Mouse (Mus musculus): ENCODE data around the gene Pparg. TPM values are rescaled to one million over a fixed set of nuclear protein-coding genes. Genes with fewer than 3 reads are reported as not detected.
A peak's percentile ranks its signal among the peaks of the same experiment; 100 is the strongest.

The Pparg gene
- 15.5 and 17.9 TPM in 2 replicates for polyA plus RNA-seq (2015; fragmentation: Nextera tagmentation; extraction: Ambion mirVana)

DNA sequence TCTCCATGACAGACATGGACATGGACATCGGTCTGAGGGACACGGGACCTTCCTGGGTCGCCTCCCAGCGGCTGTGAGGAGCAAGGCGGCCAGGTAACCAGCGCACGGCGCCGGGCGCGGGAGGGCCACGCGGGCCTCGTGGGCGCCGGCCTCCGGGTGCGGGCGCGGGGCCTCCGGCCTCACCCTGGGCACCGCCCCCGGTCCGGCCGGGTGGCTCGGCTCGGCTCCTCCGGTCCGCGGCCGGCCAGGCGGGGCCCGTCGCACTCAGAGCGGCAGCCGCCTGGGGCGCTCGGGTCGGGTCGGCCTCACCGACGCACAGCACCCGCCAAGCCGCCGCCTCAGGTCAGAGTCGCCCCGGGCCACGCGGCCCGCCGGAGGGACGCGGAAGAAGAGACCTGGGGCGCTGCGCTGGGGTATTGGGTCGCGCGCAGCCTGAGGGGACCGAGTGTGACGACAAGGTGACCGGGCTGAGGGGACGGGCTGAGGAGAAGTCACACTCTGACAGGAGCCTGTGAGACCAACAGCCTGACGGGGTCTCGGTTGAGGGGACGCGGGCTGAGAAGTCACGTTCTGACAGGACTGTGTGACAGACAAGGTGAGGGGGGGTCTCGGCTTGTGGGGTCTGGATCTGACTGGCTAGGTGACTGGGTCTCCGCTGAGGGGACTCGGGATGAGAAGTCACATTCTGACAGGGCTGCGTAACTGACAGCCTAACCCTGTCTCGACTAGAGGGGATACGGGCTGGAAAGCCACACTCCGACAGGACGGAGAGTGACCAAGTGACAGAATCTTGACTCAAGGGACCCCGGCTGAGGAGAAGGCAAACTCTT, at the start of gene Pparg:
Pparg (plus strand) TSS at position 176 of the 830 bp plus-strand sequence.
- Histone ChIP-seq H3K9ac (peak within 1 kb of the TSS; percentile 70), H3K36me3 (no peaks in the 10 kb centered on the region), H3K4me3 (replicated peaks) (peak within 1 kb of the TSS; percentile 49), H3K4me1 (replicated peaks) (peaks cover 5% of the 10 kb centered on the region; the same call in 1 of the 2 replicates), H3K9me3 (no peaks in the 10 kb centered on the region), H3K27me3 (replicated peaks) (peaks cover 3% of the 10 kb centered on the region; the same call in 1 of the 2 replicates), H3K4me2 (replicated peaks) (peak within 1 kb of the TSS; percentile 98), H3K27ac (peak within 1 kb of the TSS; percentile 67)
- under 1% methylated on average over 76 of the region's 76 CpGs for WGBS
- peak; percentile 89 for ATAC-seq

DNA sequence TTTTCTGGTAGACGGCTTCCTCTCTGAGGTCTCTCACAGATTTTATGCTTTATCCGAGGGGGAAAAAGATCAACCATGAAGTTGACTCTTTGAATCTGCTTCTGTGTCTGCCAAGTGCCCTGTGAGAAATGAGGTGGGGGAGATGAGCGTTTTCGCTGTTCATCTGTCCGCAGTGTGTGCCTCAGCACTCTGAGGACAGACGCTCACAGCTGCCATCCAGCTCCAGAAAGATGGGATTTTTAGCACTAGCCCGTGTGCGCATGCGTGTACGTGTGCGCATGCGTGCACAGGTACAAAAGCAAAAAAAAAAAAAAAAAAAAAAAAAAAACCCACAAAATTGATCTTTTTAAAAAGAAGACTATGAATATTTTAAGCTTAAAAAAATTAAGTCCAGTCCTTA, 48.0 kb upstream of the Pparg start:
- Histone ChIP-seq H3K27ac (no peak overlapping the region), H3K9ac (no peak overlapping the region), H3K4me3 (replicated peaks) (no peak overlapping the region), H3K4me1 (replicated peaks) (0 out of 2 replicates have a peak, but pooled peaks cover 4% of the 10 kb centered on the region), H3K4me2 (replicated peaks) (peak overlapping the region; percentile 17; the same call in 1 of the 2 replicates), H3K9me3 (no peaks in the 10 kb centered on the region), H3K27me3 (replicated peaks) (no peaks in the 10 kb centered on the region), H3K36me3 (no peaks in the 10 kb centered on the region)
- no peak for ATAC-seq
- WGBS: 65% methylated on average over 12 of the region's 12 CpGs

DNA sequence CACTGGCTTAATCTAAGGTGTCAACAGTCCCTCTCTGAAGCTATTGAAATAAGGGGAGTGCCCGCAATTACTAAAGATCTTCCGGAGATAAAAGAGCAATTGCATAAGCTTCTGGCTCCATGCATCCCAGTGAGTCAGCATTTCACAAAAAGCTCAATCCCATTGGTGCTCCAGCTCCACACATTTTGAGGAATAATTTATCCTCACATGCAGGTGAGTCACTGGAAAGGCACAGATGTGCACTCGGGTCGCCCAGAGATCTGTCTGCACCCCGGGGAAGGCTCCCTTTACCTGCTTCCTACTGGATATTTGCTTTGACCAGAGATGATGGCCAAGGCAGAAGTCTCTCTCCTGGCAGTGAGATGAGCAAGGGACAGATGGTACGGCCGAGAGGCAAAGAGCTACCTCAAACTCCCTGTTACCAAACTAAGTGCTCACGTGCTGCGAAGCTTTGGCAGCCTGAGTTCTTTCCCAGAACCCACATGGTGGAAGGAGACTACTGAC, 47.5 kb upstream of the Pparg start:
- WGBS: 53% methylated on average over 9 of the region's 9 CpGs
- 0 out of 2 replicates have a peak overlapping the region, but pooled peaks have one; percentile 6 for H3K4me2 ChIP-seq (replicated peaks)
- H3K27ac ChIP-seq: 0 out of 2 replicates have a peak overlapping the region, but pooled peaks have one; percentile 19
- no peak overlapping the region for H3K4me3 ChIP-seq (replicated peaks)
- H3K27me3 ChIP-seq (replicated peaks): no peaks in the 10 kb centered on the region
- ATAC-seq: peak; percentile 51
- no peaks in the 10 kb centered on the region for H3K36me3 ChIP-seq
- H3K9ac ChIP-seq: no peak overlapping the region
- H3K4me1 ChIP-seq (replicated peaks): 0 out of 2 replicates have a peak, but pooled peaks cover 4% of the 10 kb centered on the region
- no peaks in the 10 kb centered on the region for H3K9me3 ChIP-seq

DNA sequence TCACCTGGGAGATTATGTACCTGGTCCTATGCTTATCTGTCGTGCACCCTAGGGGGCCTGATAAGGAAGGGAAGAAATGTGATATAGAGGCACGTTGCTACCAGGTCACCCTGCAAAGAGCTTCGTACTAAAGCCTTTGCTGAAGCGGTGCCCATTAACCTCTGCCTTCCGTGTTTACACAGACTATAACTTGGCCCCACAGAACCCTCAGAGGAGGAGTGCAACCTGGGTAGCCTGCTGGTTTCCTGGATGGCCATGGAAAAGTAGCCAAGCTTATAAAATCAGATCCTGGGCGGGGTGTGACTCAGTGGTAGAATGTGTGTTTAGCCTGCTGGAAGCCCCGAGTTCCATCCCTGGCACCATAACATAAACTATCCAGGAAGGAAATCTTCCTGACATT, 46.8 kb upstream of the Pparg start:
- Histone ChIP-seq H3K4me2 (replicated peaks) (no peak overlapping the region), H3K27ac (no peak overlapping the region), H3K4me3 (replicated peaks) (no peak overlapping the region), H3K9me3 (no peaks in the 10 kb centered on the region), H3K36me3 (no peaks in the 10 kb centered on the region), H3K27me3 (replicated peaks) (no peaks in the 10 kb centered on the region), H3K4me1 (replicated peaks) (0 out of 2 replicates have a peak, but pooled peaks cover 4% of the 10 kb centered on the region), H3K9ac (no peak overlapping the region)
- ATAC-seq: peak; percentile 26; the same call in 1 of the 2 replicates
- 28% methylated on average over 7 of the region's 7 CpGs for WGBS

DNA sequence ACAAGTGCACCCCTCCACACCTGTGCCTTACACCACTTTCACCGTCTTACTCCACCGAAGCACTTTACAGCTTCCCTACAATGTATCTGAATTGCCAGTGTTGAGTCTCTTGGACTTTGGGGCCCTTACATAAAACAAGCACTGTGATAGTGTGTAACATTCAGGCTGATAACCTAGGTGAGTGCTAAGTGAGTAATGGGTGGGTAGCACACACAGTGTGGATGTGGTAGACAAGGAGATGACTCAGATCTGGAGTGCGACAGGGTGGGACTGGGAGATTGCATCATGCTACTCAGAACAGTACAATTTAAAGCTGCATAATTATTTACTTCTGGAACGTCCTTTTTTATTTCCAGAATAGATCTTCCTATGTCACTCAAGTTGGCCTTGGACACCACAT, 45.0 kb upstream of the Pparg start:
- Histone ChIP-seq H3K27ac (0 out of 2 replicates have a peak overlapping the region, but pooled peaks have one; percentile 5), H3K36me3 (no peaks in the 10 kb centered on the region), H3K4me3 (replicated peaks) (no peak overlapping the region), H3K27me3 (replicated peaks) (no peaks in the 10 kb centered on the region), H3K4me2 (replicated peaks) (no peak overlapping the region), H3K9me3 (no peaks in the 10 kb centered on the region), H3K4me1 (replicated peaks) (0 out of 2 replicates have a peak, but pooled peaks cover 4% of the 10 kb centered on the region), H3K9ac (no peak overlapping the region)
- ATAC-seq: peak; percentile 94
- 59% methylated on average over 4 of the region's 4 CpGs for WGBS

DNA sequence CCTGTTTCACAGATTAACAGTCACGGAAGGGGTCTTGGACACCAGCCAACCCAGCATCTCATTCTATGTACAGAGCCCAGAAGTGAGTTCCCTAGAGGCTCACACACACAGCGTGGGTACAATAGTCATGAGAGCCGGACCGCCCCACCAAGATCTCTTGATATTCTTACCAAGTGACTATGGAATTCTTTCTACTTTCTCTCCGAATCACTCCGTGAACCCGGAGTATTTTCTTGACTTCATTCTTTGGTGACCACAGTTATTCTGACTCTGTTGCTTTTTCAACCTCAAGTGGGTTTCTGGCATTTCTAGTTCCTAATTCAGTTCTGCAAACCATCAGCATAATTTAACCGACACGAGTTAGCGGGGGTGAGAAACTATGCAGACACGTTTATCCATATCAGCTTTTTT, 43.9 kb upstream of the Pparg start:
- WGBS: 62% methylated on average over 11 of the region's 11 CpGs
- H3K4me3 ChIP-seq (replicated peaks): no peak overlapping the region
- H3K4me2 ChIP-seq (replicated peaks): no peak overlapping the region
- no peaks in the 10 kb centered on the region for H3K9me3 ChIP-seq
- no peak for ATAC-seq
- no peaks in the 10 kb centered on the region for H3K36me3 ChIP-seq
- H3K27ac ChIP-seq: no peak overlapping the region
- no peak overlapping the region for H3K9ac ChIP-seq
- no peaks in the 10 kb centered on the region for H3K27me3 ChIP-seq (replicated peaks)
- H3K4me1 ChIP-seq (replicated peaks): 0 out of 2 replicates have a peak, but pooled peaks cover 4% of the 10 kb centered on the region

DNA sequence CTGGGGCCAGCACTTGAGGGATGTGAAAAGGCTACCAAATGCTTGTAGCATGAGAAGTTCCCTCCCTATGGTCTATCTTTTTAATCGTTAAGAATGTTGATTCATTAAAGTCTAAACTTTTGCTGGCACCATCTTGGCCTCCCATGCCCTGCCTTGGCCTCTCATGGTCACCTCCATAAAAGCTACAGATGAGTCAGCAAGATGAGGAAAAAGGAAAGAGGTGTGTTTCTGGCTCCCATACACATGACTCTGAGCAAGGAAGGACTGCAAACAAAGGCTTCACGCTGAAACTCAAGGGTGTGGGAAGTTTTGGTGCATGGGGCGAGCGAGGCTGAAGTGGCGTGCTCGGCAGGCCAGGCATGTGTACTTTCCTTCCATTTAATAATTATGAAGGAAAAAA, 41.9 kb upstream of the Pparg start:
- Histone ChIP-seq H3K27me3 (replicated peaks) (no peaks in the 10 kb centered on the region), H3K36me3 (no peaks in the 10 kb centered on the region), H3K27ac (no peak overlapping the region), H3K9ac (no peak overlapping the region), H3K4me2 (replicated peaks) (no peak overlapping the region), H3K4me1 (replicated peaks) (no peaks in the 10 kb centered on the region), H3K9me3 (no peaks in the 10 kb centered on the region), H3K4me3 (replicated peaks) (no peak overlapping the region)
- ATAC-seq: no peak
- WGBS: 67% methylated on average over 6 of the region's 6 CpGs

DNA sequence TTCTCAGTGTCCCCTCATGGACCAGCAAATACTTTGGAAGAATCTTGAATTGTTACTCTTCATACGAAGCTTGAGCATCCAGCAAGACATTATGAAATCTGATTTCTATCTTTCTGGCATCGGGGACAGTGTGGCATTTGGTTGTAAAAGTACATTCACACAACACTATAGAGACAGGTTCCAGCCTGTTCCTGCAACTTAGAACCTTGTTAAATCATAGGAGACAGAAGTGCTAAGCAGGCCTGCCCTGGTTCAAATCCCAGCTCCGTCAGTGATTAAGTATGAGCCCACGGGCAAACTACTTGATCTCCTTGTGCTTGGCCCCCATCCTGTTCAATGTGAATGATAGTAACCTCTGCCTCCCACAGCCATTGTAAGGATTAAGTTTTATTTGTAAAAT, 41.1 kb upstream of the Pparg start:
- Histone ChIP-seq H3K36me3 (no peaks in the 10 kb centered on the region), H3K27me3 (replicated peaks) (no peaks in the 10 kb centered on the region), H3K9me3 (no peaks in the 10 kb centered on the region), H3K4me1 (replicated peaks) (no peaks in the 10 kb centered on the region), H3K27ac (no peak overlapping the region), H3K4me3 (replicated peaks) (no peak overlapping the region), H3K4me2 (replicated peaks) (no peak overlapping the region), H3K9ac (no peak overlapping the region)
- ATAC-seq: no peak
- 83% methylated on average over 4 of the region's 4 CpGs for WGBS

DNA sequence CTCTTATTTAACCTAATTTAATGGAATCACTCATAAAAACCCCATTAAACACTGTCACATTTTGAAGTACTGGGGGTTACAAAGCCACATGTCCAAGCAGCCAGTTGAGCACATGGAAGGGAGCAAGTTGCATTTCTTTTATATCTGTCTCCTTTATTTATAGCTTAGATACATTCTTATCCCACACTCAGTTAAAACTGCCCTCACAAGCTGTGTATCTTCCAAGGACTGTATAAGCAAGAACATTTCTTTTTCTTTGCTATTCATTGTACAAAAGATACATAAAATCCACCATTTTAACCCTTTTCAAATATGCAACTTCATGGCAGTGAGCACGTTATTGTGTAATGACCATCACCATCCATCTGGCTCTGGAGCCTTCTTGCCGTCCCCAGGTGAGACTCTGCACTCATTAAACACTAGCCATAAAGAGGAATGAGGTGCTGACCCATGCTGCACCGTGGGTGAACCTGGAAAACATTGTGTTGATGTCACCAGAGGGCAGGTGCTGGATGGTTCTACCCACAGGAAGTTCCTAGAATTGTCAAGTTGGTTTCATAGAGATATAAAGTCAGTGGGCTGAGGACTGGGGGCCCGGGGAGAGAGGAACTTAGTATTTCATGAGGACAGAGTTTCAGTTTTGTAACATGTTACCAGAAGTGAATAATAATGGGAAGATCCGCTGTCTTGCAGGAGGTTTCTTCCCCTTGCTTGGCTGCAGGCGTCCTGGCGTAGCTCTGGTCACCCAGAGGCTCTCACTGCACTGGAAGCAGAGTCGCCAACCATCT, 39.6 kb upstream of the Pparg start:
- 79% methylated on average over 8 of the region's 8 CpGs for WGBS

DNA sequence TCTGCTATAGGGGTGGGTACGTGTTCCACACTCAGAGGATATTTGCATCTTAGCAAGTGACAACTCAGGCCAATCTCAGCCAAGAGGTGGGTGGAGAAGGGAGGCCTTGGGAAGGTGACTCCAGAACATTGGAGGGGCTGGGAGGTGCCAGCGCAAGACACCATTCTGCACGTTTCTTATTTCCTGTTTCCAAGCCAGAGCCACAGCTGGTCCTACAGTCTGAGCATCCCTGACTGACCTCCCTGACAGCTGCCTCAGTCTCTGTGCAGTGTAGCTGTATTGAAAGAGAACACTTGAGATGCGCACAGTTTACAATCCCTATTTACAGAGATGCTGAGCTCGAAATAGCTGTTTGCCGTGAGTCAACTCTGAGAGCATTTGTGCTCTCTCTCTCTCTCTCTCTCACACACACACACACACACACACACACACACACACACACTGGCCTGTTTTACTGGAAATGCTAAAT, 38.8 kb upstream of the Pparg start:
- Histone ChIP-seq H3K36me3 (no peaks in the 10 kb centered on the region), H3K27ac (no peak overlapping the region), H3K4me3 (replicated peaks) (no peak overlapping the region), H3K4me2 (replicated peaks) (no peak overlapping the region), H3K4me1 (replicated peaks) (no peaks in the 10 kb centered on the region), H3K9me3 (no peaks in the 10 kb centered on the region), H3K9ac (no peak overlapping the region), H3K27me3 (replicated peaks) (no peaks in the 10 kb centered on the region)
- no peak for ATAC-seq
- 65% methylated on average over 6 of the region's 6 CpGs for WGBS

More for the DNA sequence above, 39.6 kb upstream of the Pparg start:
- no peaks in the 10 kb centered on the region for H3K27me3 ChIP-seq (replicated peaks)
- no peak overlapping the region for H3K4me2 ChIP-seq (replicated peaks)
- H3K27ac ChIP-seq: no peak overlapping the region
- H3K9me3 ChIP-seq: no peaks in the 10 kb centered on the region
- no peaks in the 10 kb centered on the region for H3K4me1 ChIP-seq (replicated peaks)
- H3K4me3 ChIP-seq (replicated peaks): no peak overlapping the region
- H3K36me3 ChIP-seq: no peaks in the 10 kb centered on the region
- H3K9ac ChIP-seq: no peak overlapping the region
- no peak for ATAC-seq

DNA sequence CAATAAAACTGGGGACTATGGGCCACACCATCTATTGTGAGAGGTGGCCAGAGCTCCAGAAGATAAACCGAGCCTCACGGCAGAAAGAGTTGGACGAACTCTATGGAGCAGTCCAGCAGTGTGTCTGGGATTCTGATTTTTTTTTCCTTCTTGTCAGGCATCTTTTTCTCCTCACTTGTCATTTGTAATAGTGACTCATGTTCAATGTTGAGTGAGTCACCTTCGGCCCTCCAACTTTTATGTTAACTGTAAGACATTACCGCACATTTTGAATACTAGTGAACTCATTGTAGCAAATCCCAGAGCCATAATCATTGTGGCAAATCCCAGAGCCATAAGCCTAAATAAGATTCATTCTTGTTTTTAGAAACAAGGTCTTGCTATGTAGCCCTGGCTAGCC, 37.8 kb upstream of the Pparg start:
- no peak overlapping the region for H3K4me3 ChIP-seq (replicated peaks)
- 87% methylated on average over 5 of the region's 5 CpGs for WGBS
- H3K9ac ChIP-seq: no peak overlapping the region
- no peaks in the 10 kb centered on the region for H3K27me3 ChIP-seq (replicated peaks)
- ATAC-seq: no peak
- H3K9me3 ChIP-seq: no peaks in the 10 kb centered on the region
- no peaks in the 10 kb centered on the region for H3K36me3 ChIP-seq
- H3K4me2 ChIP-seq (replicated peaks): no peak overlapping the region
- H3K27ac ChIP-seq: no peak overlapping the region
- H3K4me1 ChIP-seq (replicated peaks): no peaks in the 10 kb centered on the region

DNA sequence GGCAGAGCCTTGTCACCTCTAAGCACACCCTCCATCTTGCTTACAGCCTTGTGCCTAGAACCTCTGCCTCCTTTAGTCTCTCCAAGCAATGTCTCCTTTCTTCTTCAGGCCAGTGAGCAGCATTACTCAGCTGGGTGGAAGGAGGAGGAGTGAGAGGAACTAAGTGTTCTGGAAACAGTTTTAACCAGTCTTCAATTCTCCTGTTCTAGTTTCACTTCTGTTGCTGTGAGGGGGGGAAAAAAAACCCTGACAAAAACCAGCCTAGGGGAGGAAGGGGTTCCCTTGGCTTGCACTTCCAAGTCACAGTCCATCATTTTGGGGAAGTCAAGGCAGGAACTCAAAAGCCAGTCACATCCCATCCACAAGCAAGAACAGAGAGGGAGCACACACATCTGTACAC, 29.8 kb upstream of the Pparg start:
- H3K27ac ChIP-seq: no peak overlapping the region
- H3K36me3 ChIP-seq: no peaks in the 10 kb centered on the region
- peaks cover 3% of the 10 kb centered on the region; the same call in 1 of the 2 replicates for H3K4me1 ChIP-seq (replicated peaks)
- no peak for ATAC-seq
- no peak overlapping the region for H3K4me3 ChIP-seq (replicated peaks)
- H3K27me3 ChIP-seq (replicated peaks): no peaks in the 10 kb centered on the region
- H3K9me3 ChIP-seq: no peaks in the 10 kb centered on the region
- no peak overlapping the region for H3K4me2 ChIP-seq (replicated peaks)
- H3K9ac ChIP-seq: no peak overlapping the region

Measured in intestine, embryonic 15.5 days (tissue).